Mouse (Mus musculus) embryonic fibroblast, embryonic 13.5 days (primary cell): ENCODE results near the gene Kcnn3.

ENCODE experiments used
- CTCF ChIP-seq: IDR thresholded peaks from 2 replicates; pipeline ENCODE4 v1.5.1; 2011; ENCODE audit warnings: mild to moderate bottlenecking, control low read depth, low read length, moderate library complexity, borderline replicate concordance; ENCODE audit not compliant: insufficient read depth
- POLR2A ChIP-seq: IDR thresholded peaks from 2 replicates; pipeline ENCODE4 v1.6.1; 2011; ENCODE audit warnings: low read depth, mild to moderate bottlenecking, control low read depth, low read length, moderate library complexity

DNA sequence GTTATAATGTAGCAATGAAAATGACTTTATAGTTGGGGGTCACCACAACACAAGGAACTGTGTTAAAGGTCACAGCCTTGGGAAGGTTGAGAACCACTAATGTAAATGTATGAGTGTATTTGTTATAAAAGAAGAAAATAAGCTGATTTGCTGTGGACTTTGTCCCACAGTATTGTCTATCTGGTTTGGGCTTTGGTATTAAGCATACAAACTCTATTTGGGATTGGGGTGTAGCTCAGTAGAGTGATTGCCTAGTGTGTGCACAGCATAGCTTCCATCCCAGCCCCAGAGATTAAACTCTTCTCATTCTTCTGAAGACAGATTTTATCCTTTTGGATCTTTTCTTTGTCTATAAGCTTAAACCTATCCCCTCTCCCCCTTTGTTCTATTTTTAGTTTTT is 202.1 kb downstream of the Kcnn3 start:
- TF ChIP-seq POLR2A: no peak
- TF ChIP-seq CTCF: no peak
